Mouse (Mus musculus) bone marrow, adult 2 months (tissue): ENCODE measurements around the gene Galnt3.

Source experiments
- CTCF ChIP-seq: fragments of 200-500 bp; IDR thresholded peaks from 2 replicates; pipeline ENCODE4 v1.5.1; 2011; ENCODE audit warnings: low read length, control low read depth; ENCODE audit not compliant: control insufficient read depth, insufficient read depth
- POLR2A ChIP-seq: fragments of 200-500 bp; IDR thresholded peaks from 2 replicates; pipeline ENCODE4 v1.6.1; 2011; ENCODE audit warnings: low read depth, mild to moderate bottlenecking, control low read depth, low read length, borderline replicate concordance; ENCODE audit not compliant: control insufficient read depth

GRCm38 (mm10) chr2:66150531-66150930 lies 25.7 kb upstream of the Galnt3 start:
- TF ChIP-seq POLR2A (no peak), CTCF (no peak)
